Mouse (Mus musculus) lung, adult 2 months (tissue): ENCODE results near the gene Lonp2.

Experiments used
- CTCF ChIP-seq: fragments of 200-500 bp; IDR thresholded peaks from 2 replicates; pipeline ENCODE4 v1.5.1; 2011; ENCODE audit warnings: mild to moderate bottlenecking, low read length, control low read depth; ENCODE audit not compliant: insufficient read depth
- POLR2A ChIP-seq: fragments of 200-500 bp; IDR thresholded peaks from 2 replicates; pipeline ENCODE4 v1.6.1; 2011; ENCODE audit warnings: low read depth, mild to moderate bottlenecking, control low read depth, low read length, borderline replicate concordance; ENCODE audit errors: extremely low read depth

- no peak for TF ChIP-seq CTCF
- TF ChIP-seq POLR2A, result no peak
Measured at GRCm38 (mm10) chr8:86746511-86746910, 122.7 kb downstream of the Lonp2 start.
